8 mouse cellular contexts compared by ENCODE assay signal in genomic region chr16:4559715-4560144, GRCm38 (mm10). TPM values are rescaled to one million over a fixed set of nuclear protein-coding genes. Genes with fewer than 3 reads are reported as not detected.
DNase-seq lines count a peak whose midpoint lies in the region; ATAC-seq lines count a peak whose summit lies in the region.

Tfap4 (minus strand) TSS chr16:4559854.

- no peaks in the 10 kb centered on the region for H3K9me3 ChIP-seq in intestine, embryonic 16.5 days (ENCODE audit: control insufficient read depth, low read length)

- DNase-seq in adrenal gland, adult 18-20 months (ENCODE audit: low spot score in 2 of 2) = peak; percentile 70
- DNase-seq in embryo, embryonic 10.5 days (ENCODE audit: low spot score) = peak; percentile 94
- DNase-seq in gastrocnemius, postnatal 36 days = peak; percentile 82 to 93
- DNase-seq in left cerebral cortex, postnatal 25 days (ENCODE audit: low spot score in 2 of 2) = peak; percentile 84 to 87
- DNase-seq in mesoderm, embryonic 11.5 days (ENCODE audit: low read depth, low spot score) = peak; percentile 92
- DNase-seq in right cerebral cortex, postnatal 36 days (ENCODE audit: low spot score in 2 of 2) = peak; percentile 68 to 73
- peak; percentile 85 to 88 for DNase-seq in urinary bladder, postnatal 4 days (ENCODE audit: low spot score in 2 of 2)

- under 1% methylated on average over 16 of the region's 17 CpGs for WGBS in intestine, embryonic 16.5 days

- peak; percentile 6 for ATAC-seq in intestine, embryonic 16.5 days

- H3K4me2 ChIP-seq in intestine, embryonic 16.5 days (ENCODE audit: low read depth, low read length) = peak within 1 kb of the TSS; percentile 95

- H3K27ac ChIP-seq in intestine, embryonic 16.5 days (ENCODE audit: low read length) = peak within 1 kb of the TSS; percentile 95

- H3K4me3 ChIP-seq in intestine, embryonic 16.5 days (ENCODE audit: low read length) = peak within 1 kb of the TSS; percentile 84

- intact Hi-C loops in gastrocnemius, postnatal 36 days (cut with DNase I) = no loop called here
- intact Hi-C loops in left cerebral cortex, postnatal 25 days (cut with DNase I) = loop anchor here (5.0 kb wide), 1 partner anchor 108 kb away; no protein-coding TSS in a partner anchor

- H3K36me3 ChIP-seq in intestine, embryonic 16.5 days (ENCODE audit: control insufficient read depth, insufficient read depth, low read length) = no peaks in the 10 kb centered on the region

- H3K27me3 ChIP-seq in intestine, embryonic 16.5 days (replicated peaks; ENCODE audit: control insufficient read depth, insufficient read depth, low read length) = no peaks in the 10 kb centered on the region

- peak within 1 kb of the TSS; percentile 85 for H3K9ac ChIP-seq in intestine, embryonic 16.5 days (ENCODE audit: low read depth, low read length)

- peaks cover 24% of the 10 kb centered on the region for H3K4me1 ChIP-seq in intestine, embryonic 16.5 days (ENCODE audit: control insufficient read depth, insufficient read depth, low read length)

RNA-seq across cellular contexts. Expression of gene Tfap4, which starts in this region (rescaled TPM):
- total RNA-seq in adrenal gland, adult 18-20 months (2021) = 1 to 10 TPM; 5.1 to 5.7 TPM
- total RNA-seq in gastrocnemius, postnatal 36 days (2021) = 1 to 10 TPM; 2.6 to 4.1 TPM
- 23.0 and 26.5 TPM in 2 replicates for polyA plus RNA-seq in intestine, embryonic 16.5 days (2015; fragmentation: Nextera tagmentation; extraction: Ambion mirVana)
- total RNA-seq in left cerebral cortex, postnatal 25 days (2021) = 1 to 10 TPM; 2.9 to 3.5 TPM

Comparison
In these comparisons a context has a peak if more than half of its experiments do, and no peak if none do; other contexts are left out.
1. Peak in every context shown above with its lines: DNase-seq, ATAC-seq, H3K4me3 ChIP-seq and H3K27ac ChIP-seq.